Mouse (Mus musculus): ENCODE results near the gene Efna5. TPM values are rescaled to one million over a fixed set of nuclear protein-coding genes. Genes with fewer than 3 reads are reported as not detected.

Efna5 gene
- polyA plus RNA-seq, 1 experiment from 2014 or later: 75.1 TPM

DNA sequence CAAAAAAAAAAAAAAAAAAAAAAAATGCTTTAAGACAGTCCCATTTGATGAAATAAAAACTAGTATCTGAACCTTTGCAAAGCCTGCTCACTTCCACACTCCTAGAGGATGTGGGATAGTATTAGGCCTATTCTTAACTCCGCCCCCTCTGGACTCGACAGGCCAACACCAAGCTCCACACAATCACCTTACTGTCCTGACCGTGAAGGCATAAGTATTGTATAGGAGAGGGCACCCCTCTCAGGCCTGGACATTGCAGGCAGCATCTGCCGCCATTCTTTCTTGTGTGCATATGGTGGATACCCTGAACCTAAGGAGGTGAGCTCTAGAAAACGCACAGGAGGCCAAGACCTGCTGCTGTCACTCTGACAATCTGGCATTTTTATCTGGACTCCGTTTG, 274.4 kb downstream of the Efna5 start:
- no peak overlapping the region for H3K4me2 ChIP-seq (replicated peaks)
- no peaks in the 10 kb centered on the region for H3K27me3 ChIP-seq
- no peaks in the 10 kb centered on the region for H3K9me3 ChIP-seq
- H3K4me3 ChIP-seq: no peak overlapping the region
- no peak overlapping the region for H3K27ac ChIP-seq
- WGBS: 86% methylated on average over 6 of the region's 6 CpGs
- H3K4me1 ChIP-seq: peaks cover 19% of the 10 kb centered on the region
- ATAC-seq (ENCODE audit: low FRiP score, low read depth): no peak
- H3K36me3 ChIP-seq: peaks cover 7% of the 10 kb centered on the region; the same call in 1 of the 2 replicates
- H3K9ac ChIP-seq: no peak overlapping the region

DNA sequence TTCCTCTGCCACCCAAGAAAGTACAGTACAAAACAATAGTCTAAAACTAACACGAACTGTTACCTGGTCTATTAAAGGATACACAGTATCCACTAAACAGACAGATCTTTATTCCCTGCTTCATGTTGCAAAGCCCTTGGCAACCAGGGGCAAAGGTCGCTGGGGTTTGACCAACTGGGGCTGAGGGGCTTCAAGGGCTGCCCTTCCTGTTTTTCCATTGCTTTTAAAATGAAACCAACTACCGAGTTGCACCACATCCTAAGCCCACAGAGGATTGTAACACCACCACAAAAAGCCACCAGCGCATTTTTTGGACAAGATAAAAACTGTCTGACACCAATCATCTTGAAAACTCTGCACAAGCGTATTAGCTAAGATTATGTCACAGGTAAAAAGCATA, 276.8 kb downstream of the Efna5 start:
- Histone ChIP-seq H3K4me2 (replicated peaks) (no peak overlapping the region), H3K9me3 (no peaks in the 10 kb centered on the region), H3K27me3 (no peaks in the 10 kb centered on the region), H3K4me1 (peaks cover 19% of the 10 kb centered on the region), H3K27ac (no peak overlapping the region), H3K4me3 (no peak overlapping the region), H3K36me3 (peaks cover 7% of the 10 kb centered on the region; the same call in 1 of the 2 replicates), H3K9ac (no peak overlapping the region)
- ATAC-seq (ENCODE audit: low FRiP score, low read depth): no peak
- 68% methylated on average over 5 of the region's 5 CpGs for WGBS

DNA sequence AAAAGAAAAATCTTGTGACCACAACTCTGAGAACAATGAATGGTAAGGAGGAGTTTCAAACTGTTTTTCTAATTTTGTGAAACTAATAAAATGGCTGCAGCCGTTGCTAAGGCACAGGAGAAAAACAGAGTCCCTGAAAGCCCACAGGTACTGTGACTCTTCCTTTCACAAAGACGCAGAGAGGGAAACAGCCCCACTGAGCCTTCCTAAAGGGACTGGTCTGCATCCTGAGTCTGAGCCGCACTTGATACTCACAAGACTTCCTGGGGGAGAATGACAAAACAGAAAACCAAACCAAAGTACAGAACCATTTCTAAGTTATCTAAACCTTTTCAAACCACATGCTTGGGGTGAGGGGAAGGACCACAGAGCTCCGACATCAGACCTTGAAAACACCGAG, 277.5 kb downstream of the Efna5 start:
- Histone ChIP-seq H3K9ac (no peak overlapping the region), H3K27ac (no peak overlapping the region), H3K4me2 (replicated peaks) (no peak overlapping the region), H3K4me1 (peaks cover 23% of the 10 kb centered on the region), H3K36me3 (peaks cover 7% of the 10 kb centered on the region; the same call in 1 of the 2 replicates), H3K27me3 (no peaks in the 10 kb centered on the region), H3K4me3 (no peak overlapping the region), H3K9me3 (no peaks in the 10 kb centered on the region)
- WGBS: 46% methylated on average over 5 of the region's 5 CpGs
- ATAC-seq (ENCODE audit: low FRiP score, low read depth): 0 out of 2 replicates have a peak, but pooled peaks have one; percentile 24

DNA sequence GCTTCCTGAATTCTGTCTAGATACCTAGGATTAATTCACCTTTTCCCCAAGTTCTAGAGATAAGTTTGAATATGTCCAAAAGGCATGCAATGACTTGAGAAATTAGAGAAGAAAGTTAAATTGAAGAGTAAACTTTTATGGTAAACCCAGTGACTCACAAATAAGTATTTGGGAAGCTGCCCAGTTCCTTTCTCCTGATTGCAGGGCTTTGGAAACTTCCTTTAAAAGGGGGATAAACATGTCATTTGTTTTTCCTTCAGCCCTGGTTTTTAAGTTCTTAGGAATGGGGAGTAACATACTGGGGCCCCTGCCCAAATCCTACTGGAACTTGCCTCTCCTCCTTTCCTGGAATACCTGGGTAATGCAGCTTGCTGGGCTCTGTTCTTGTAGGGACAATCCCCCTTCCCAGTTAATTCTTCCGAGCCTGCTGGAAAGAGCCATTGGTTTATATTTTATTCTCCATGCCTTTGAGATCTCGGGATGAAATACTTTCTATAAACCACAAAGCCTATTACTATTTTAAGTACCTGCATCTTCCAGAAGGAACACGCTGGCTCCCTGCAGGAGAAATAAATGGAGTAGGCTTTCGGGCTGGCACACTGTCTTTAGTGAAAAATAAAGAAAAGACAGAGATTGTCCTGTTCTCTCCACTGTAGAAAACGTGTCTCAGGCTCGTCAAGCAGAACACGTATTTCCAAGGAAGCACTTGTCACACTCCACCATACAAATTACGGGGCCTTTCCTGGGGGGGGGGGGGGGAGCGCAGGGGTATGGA, 282.2 kb downstream of the Efna5 start:
- Histone ChIP-seq H3K27ac (no peak overlapping the region; the same call in 1 of the 2 replicates), H3K4me2 (replicated peaks) (no peak overlapping the region), H3K9ac (no peak overlapping the region), H3K9me3 (no peaks in the 10 kb centered on the region), H3K36me3 (peaks cover 7% of the 10 kb centered on the region; the same call in 1 of the 2 replicates), H3K4me1 (peaks cover 10% of the 10 kb centered on the region), H3K4me3 (no peak overlapping the region), H3K27me3 (no peaks in the 10 kb centered on the region)
- 57% methylated on average over 9 of the region's 9 CpGs for WGBS
- ATAC-seq (ENCODE audit: low FRiP score, low read depth): no peak

DNA sequence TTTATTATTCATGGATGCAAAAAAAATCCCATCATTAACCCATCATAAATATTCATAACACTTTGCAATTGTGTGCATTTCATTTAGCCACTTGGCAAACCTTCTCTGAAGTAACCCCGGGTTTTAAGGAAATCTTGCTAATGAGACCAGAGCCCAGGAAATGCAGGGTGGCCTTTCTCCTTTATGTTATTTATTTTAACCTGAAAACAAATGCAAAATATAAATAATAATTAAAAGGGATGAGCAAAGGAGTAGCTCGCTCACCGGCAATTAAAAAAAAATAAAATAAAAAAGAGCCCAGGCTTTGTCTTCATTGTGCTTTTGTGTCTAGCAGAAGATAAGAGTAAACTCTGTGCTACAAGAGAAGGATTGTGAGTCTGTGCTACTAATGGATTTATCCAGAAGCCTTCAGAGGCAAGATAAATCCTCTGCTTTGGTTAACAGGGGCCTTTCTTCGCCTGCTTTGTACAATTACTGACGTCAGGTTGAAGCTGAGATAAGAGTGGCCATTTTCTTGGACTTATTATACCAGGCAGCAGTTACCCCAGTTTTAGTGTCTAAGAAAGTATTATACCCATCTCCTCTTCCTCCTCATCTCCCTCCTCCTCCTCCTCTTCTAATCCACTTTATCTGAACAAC, 288.6 kb downstream of the Efna5 start:
- 78% methylated on average over 5 of the region's 5 CpGs for WGBS
- peaks cover 15% of the 10 kb centered on the region; the same call in 1 of the 2 replicates for H3K4me1 ChIP-seq
- H3K4me2 ChIP-seq (replicated peaks): no peak overlapping the region
- no peak for ATAC-seq (ENCODE audit: low FRiP score, low read depth)
- no peak overlapping the region for H3K9ac ChIP-seq
- H3K4me3 ChIP-seq: no peak overlapping the region
- no peaks in the 10 kb centered on the region for H3K36me3 ChIP-seq
- peaks cover 1% of the 10 kb centered on the region for H3K9me3 ChIP-seq
- H3K27ac ChIP-seq: no peak overlapping the region
- no peaks in the 10 kb centered on the region for H3K27me3 ChIP-seq

DNA sequence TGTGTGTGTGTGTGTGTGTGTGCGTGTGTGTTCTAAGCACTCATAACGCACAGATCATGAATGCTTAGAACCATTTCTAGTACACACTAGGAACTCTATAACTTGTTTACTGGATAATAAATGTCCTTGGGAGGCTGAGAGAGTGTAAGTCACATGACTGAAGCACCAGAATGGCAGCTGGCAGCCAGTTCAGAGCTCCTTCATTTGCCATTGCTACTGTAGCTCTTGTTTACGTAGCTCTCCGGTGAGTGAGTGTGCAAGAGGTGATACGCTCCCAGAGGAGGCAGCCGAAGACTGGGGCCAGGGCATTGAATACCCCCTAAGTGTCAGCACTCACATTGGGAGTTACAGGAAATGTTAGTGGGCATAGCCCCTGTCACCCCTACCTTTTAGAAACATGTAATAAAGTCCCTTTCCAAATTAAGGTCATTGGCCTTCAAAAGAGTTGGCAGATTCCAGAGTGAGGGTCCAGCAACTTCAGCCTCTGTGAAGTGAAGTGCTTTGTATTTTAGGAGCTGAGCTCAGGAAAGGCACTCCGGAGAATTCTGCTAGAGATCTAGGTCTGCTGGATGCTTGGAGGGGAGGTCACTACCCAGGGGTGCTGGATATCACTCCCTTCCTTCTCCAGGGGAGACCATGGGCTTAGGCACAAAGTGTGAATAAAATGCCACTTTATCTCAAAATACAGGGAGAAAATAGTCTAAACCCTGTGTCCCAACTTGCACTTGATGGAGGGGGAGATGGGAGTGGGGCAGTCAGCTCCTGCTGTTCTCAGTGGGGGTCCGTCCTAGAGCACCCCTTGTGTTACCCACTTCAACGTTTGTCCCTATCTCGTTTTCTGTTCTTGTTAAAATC, 289.3 kb downstream of the Efna5 start:
- no peak for ATAC-seq (ENCODE audit: low FRiP score, low read depth)
- Histone ChIP-seq H3K9ac (no peak overlapping the region), H3K4me1 (peaks cover 15% of the 10 kb centered on the region; the same call in 1 of the 2 replicates), H3K27me3 (no peaks in the 10 kb centered on the region), H3K27ac (no peak overlapping the region), H3K4me3 (no peak overlapping the region), H3K36me3 (no peaks in the 10 kb centered on the region), H3K4me2 (replicated peaks) (no peak overlapping the region), H3K9me3 (peaks cover 7% of the 10 kb centered on the region)
- 64% methylated on average over 10 of the region's 10 CpGs for WGBS

DNA sequence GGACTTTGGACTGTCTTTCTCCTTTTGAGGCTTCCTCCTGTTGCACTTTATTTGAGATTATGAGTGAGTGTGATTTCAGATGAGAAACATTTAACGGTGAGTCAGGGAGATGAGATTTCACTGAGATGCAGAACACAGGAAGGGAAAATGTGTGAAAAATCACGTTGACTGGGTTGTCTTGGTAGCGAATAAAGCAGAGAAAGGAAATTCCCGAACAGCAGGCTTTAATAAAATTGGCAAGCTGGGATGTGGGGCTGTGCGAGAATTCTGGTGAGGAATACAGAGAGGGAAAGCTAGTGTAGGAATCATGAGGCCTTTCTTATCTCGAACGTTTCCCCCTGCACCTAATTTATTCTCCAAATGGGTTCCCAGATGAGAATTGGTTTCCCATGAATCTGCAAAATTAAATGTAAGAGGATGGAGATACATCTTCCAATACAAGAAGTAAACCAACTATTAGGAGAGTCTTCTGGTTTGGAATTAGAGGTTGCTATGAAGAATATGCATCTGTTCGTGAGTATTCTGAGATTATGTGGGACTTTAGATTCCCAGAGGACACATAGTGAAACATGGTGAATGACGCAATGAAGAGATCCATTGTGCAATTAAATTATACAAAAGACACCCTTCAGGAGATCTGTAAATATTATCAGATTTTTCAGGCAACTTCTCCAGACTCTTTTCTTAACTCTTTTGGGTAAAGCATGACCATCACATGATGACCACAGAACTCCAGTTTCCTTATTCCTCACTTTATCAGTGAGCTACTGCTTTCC, 290.2 kb downstream of the Efna5 start:
- Histone ChIP-seq H3K4me1 (peaks cover 15% of the 10 kb centered on the region; the same call in 1 of the 2 replicates), H3K4me3 (no peak overlapping the region), H3K9me3 (peaks cover 7% of the 10 kb centered on the region), H3K9ac (no peak overlapping the region), H3K36me3 (no peaks in the 10 kb centered on the region), H3K27me3 (no peaks in the 10 kb centered on the region), H3K4me2 (replicated peaks) (no peak overlapping the region), H3K27ac (no peak overlapping the region)
- 53% methylated on average over 9 of the region's 9 CpGs for WGBS
- ATAC-seq (ENCODE audit: low FRiP score, low read depth): no peak

DNA sequence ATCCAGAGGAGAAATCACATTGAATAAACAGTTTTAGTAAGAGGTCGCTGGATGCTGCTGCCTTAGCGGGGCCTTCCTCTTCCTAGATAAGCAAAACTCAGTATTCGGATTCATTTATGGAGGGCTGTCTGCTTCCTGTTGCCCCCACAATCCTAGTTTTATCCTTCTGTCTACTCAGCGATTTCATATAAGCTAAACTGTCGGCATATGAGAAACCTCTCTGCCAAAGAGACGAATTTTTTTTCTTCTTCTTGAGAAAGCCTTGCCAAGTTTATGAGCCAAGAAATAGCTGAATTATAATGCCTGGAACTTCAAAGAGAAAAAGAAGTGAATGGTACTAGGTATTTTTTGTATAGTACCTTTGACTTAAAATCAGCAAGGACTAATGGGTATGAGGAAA, 301.0 kb downstream of the Efna5 start:
- 65% methylated on average over 6 of the region's 6 CpGs for WGBS
- Histone ChIP-seq H3K36me3 (no peaks in the 10 kb centered on the region), H3K27me3 (no peaks in the 10 kb centered on the region), H3K9ac (no peak overlapping the region), H3K4me3 (no peak overlapping the region), H3K4me1 (peaks cover 7% of the 10 kb centered on the region; the same call in 1 of the 2 replicates), H3K4me2 (replicated peaks) (no peak overlapping the region), H3K9me3 (0 out of 2 replicates have a peak, but pooled peaks cover 2% of the 10 kb centered on the region), H3K27ac (no peak overlapping the region)
- ATAC-seq (ENCODE audit: low FRiP score, low read depth): no peak

DNA sequence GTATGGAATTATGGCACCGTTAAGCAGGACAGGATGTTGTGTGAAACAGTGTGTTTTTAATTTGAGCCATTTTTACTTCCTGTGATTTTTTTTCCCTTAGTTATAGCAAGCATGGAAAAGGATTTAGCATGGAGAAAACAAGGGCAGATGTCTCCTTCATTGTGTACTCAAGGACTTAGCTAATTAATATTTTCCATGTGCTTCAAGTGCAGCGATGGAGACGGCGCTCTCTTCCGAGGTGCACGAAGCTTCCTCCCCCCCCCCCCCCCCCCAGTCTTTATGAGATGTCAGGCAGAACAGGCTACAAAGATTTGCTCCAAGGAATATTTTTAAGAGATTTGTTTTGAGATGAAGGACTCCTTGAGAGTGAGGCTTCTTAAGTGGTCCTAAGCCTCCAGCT, 301.5 kb downstream of the Efna5 start:
- H3K9ac ChIP-seq: no peak overlapping the region
- H3K36me3 ChIP-seq: no peaks in the 10 kb centered on the region
- no peak overlapping the region for H3K4me2 ChIP-seq (replicated peaks)
- no peak overlapping the region for H3K27ac ChIP-seq
- peaks cover 7% of the 10 kb centered on the region; the same call in 1 of the 2 replicates for H3K4me1 ChIP-seq
- H3K27me3 ChIP-seq: no peaks in the 10 kb centered on the region
- no peak overlapping the region for H3K4me3 ChIP-seq
- ATAC-seq (ENCODE audit: low FRiP score, low read depth): no peak
- WGBS: 38% methylated on average over 6 of the region's 6 CpGs
- 0 out of 2 replicates have a peak, but pooled peaks cover 2% of the 10 kb centered on the region for H3K9me3 ChIP-seq

DNA sequence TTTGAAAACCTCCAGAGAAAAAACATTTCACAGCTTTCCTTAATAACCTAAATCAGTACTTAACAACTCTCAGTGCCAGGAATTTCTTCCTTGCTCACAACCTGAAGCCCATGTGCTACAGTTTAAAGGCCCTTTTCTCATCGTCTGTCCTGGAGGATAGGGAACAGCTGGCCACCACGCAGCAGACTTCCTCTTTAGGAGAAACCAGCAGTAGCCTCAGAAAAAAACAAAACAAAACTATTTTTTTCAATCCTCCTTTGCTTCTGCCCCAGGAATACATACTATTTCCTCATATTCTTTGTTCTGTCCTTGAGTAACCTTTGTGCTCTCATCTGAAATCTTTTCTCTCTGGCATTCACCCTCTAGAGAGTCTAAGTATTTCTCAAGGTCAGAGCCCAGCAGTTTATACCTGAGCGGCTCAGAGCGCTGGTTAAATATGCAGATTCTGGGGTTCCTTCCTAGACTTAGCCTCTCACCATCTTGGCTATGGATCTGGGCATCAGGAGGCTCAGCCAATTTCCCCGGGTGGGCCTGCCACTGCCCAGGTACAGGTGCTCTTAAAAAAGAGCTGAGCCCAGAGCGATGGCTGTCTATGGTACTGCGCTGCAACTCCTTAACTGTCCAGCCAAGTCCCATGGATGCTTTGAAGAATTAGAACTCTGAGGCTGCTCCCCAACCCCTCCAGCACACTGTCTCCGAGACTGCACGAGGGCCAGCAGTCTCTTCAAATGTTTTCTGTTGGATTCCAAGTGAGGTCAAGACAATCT, 306.4 kb downstream of the Efna5 start:
- H3K4me1 ChIP-seq: no peaks in the 10 kb centered on the region
- H3K9me3 ChIP-seq: no peaks in the 10 kb centered on the region
- no peak overlapping the region for H3K4me2 ChIP-seq (replicated peaks)
- H3K36me3 ChIP-seq: no peaks in the 10 kb centered on the region
- H3K27me3 ChIP-seq: no peaks in the 10 kb centered on the region
- no peak overlapping the region for H3K4me3 ChIP-seq
- ATAC-seq (ENCODE audit: low FRiP score, low read depth): no peak
- H3K9ac ChIP-seq: no peak overlapping the region
- 73% methylated on average over 9 of the region's 9 CpGs for WGBS
- no peak overlapping the region for H3K27ac ChIP-seq

DNA sequence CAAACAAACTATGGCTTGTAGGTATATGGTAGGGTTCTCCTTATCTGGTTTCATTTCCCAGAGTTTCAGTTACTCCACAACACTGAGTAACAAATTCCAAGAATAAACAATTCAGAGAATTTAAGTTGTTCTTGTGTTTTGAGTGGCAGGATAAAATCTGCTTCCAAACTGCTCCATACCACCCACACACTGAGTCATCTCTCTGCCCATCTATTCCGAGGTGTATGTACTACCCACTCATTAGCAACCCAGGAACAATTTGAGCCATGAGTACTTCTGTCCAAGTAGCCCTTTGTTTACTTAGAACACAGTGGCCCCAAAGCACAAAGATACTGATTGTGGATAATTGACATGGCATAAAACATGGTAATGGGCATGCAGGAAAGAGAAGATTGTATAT, 311.0 kb downstream of the Efna5 start:
- ATAC-seq (ENCODE audit: low FRiP score, low read depth): no peak
- no peak overlapping the region for H3K27ac ChIP-seq
- H3K9me3 ChIP-seq: no peaks in the 10 kb centered on the region
- H3K36me3 ChIP-seq: no peaks in the 10 kb centered on the region
- WGBS: 80% methylated on average over 1 of the region's 1 CpGs
- H3K4me3 ChIP-seq: no peak overlapping the region
- no peak overlapping the region for H3K4me2 ChIP-seq (replicated peaks)
- H3K27me3 ChIP-seq: 0 out of 2 replicates have a peak, but pooled peaks cover 4% of the 10 kb centered on the region
- peaks cover 7% of the 10 kb centered on the region; the same call in 1 of the 2 replicates for H3K4me1 ChIP-seq
- no peak overlapping the region for H3K9ac ChIP-seq

All from limb, embryonic 13.5 days (tissue).